Mouse (Mus musculus) left cerebral cortex, postnatal 4 days (tissue): ENCODE data around the gene Mtrr. TPM values are rescaled to one million over a fixed set of nuclear protein-coding genes. Genes with fewer than 3 reads are reported as not detected.
"Not testable (repeated sequence)": the region's sequence is repeated elsewhere in the genome, so short reads cannot be mapped to it uniquely, and the experiment has no call there.

Source experiments
- DNase-seq: peaks from one replicate; pipeline ENCODE4 v3.0.0-alpha.2; 2022
- intact Hi-C: fragments of 180-260 bp; cut with DNase I; formaldehyde crosslinking; loops from one replicate; pipeline ENCODE4 v1.15.1; 2025
- total RNA-seq, 2 experiments: library from RNA; stranded (reverse); gene quantifications; 2 replicates each; pipeline ENCODE4 v1.2.3; 2021

Gene Mtrr
- total RNA-seq, 2 experiments from 2014 or later, result 11.7 to 12.4 TPM

DNA sequence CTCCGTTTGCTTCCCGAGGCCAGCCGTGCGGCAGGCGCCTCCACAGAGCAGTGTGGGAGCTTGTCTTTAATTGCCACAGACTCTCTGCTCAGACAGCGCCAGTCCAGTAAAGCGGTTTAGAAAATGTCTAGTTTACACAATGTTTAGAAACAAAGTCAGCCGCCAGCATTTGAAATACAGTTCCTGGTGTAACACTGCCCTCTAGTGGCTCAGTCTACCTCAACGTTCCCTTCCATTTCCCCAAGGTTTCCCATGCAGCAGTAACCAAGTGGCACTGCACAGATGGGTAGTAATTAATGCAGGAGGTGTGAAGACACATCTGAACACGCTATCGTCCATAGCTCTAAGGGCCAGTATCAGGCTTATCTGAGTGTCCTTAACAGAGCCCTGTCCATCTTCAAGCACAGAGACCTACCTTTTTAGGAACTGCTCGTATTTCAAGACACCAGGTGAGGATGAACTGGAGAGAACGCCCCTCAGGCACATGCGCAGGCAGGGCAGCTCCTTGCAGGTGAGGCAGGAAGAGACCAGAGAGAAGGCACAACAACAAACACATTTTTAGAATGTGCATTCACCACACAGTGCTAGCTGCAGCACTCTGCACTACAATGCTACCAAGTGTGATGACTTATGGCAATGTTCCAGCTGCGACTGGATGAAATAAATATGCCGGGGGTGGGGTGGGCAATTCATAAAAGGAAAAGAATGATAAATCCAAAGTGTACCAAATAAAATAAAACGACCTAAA lies 12.2 kb downstream of the Mtrr start:
- intact Hi-C loops, result loop anchor here (5.0 kb wide), 1 partner anchor 1457 kb away; no protein-coding TSS in a partner anchor
- peak; percentile 50 for DNase-seq

DNA sequence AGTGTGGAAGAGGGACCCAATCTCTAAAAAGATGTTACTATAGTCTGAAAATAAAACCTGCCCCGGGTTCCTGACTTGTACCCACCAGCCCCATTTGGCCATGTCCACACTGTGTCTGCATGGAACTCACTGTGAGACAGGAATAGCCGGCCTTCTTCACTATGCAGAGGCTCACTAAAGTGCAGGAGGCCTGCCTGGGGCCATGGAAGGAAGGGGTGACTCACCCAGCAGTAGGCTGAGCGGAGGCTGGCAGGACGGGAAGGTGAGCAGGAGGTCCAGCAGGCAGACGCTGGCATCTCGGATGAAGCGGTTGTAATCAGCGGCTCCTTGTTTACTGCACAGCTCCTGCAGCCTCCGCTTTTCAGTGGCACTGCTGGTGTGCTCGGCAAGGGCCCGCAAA lies 13.4 kb downstream of the Mtrr start:
- DNase-seq, result no peak
- intact Hi-C loops, result loop anchor here (5.0 kb wide), 1 partner anchor 1456 kb away; no protein-coding TSS in a partner anchor

DNA sequence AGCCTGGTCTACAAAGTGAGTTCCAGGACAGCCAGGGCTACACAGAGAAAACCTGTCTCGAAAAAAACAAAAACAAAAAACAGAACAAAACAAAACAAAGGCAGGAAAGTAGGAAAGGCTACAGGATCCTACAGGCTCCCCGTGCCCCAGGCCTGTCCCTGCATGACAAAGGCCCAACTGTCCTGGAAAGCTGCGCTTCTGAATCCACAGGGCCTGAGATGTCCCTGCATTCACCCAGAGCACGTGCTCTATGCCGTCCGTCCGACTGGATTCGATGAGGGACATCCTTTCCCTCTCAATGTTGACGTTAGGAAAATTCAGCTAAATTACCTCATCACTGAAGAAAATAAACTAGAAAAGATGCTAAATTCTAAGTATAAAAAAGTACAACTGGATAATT lies 13.8 kb downstream of the Mtrr start:
- intact Hi-C loops, result loop anchor here (5.0 kb wide), 1 partner anchor 1456 kb away; no protein-coding TSS in a partner anchor
- no peak for DNase-seq

DNA sequence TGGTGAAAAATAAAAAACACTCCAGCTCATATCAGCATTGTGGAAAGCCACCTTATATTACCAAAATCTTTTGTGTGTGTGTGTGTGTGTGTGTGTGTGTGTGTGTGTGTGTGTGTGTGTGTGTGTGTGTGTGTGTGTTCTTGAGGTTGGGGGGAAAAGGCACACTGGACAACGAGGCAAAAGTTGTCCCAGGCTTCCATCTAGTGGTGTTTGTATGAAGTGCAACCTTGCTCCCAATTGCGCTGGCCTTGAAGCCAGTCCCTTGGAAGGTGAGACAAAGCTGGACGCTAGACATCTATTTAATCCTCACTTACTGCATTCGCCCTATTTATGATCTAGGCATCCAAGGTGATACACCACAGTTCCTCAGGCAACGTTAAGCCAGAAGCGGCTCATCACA lies 28.6 kb downstream of the Mtrr start:
- DNase-seq, intact Hi-C loops: not testable (repeated sequence)

Other genes with a start within 250 kb of the Mtrr start
- 10 to 100 TPM; 13.3 to 13.5 TPM for gene Fastkd3, start 85 bp upstream of the Mtrr start, total RNA-seq
- 10 to 100 TPM; 20.5 to 24.7 TPM for gene 1700001L19Rik, start 15.3 kb upstream of the Mtrr start, total RNA-seq